ENCODE assay signal across 21 mouse cellular contexts in genomic region chr4:102498169-102498919, GRCm38 (mm10).
DNase-seq lines count a peak whose midpoint lies in the region; ATAC-seq lines count a peak whose summit lies in the region.
"Had no signal": no experiment of that assay in that cellular context is flagged by ENCODE, and none has a peak within 500 bp of the region (broad histone marks: within the 10 kb centered on the region; RNA-seq: fewer than 3 reads in every experiment).

No protein-coding gene starts in this region.

- peak; percentile 34 for DNase-seq in 416B (ENCODE audit: low read depth)
- no peak for DNase-seq in adrenal gland, postnatal 14 days
- no peak for DNase-seq in liver
- no peak for DNase-seq in cerebellum, adult 11-12 months
- DNase-seq: adrenal gland, adult 2 months; adrenal gland, postnatal 25 days; B cell, adult 2 months; cerebellum, adult 2 months; cerebellum, adult 9-11 months; cerebellum, postnatal 25 days; embryo, embryonic 11 days; gastrocnemius, postnatal 14 days; heart, adult 2 months; heart, postnatal 14 days; heart, postnatal 4 days had no signal

- peak; percentile 39; the same call in 1 of the 2 replicates for ATAC-seq in common myeloid progenitor, adult 5-6 weeks (replicated peaks; ENCODE audit: low read depth, poor library complexity, severe bottlenecking)
- ATAC-seq in megakaryocyte, adult 5-6 weeks (ENCODE audit: poor library complexity, severe bottlenecking), result peak; percentile 65
- ATAC-seq: forebrain, embryonic 13.5 days; forebrain, embryonic 16.5 days; hindbrain, postnatal 0 days; intestine, postnatal 0 days had no signal
